Mouse (Mus musculus) midbrain, embryonic 11.5 days (tissue): ENCODE results near the gene Pmis2. TPM values are rescaled to one million over a fixed set of nuclear protein-coding genes. Genes with fewer than 3 reads are reported as not detected.
A peak's percentile ranks its signal among the peaks of the same experiment; 100 is the strongest.

Source experiments
- ATAC-seq: fragments of 200-750 bp; cut with Nextera tagmentation; 2 replicates; pipeline ENCODE4 v1.8.0; 2017; ENCODE audit warnings: moderate TSS enrichment, moderate library complexity; ENCODE audit not compliant: low FRiP score
- DNase-seq: peaks from one replicate; pipeline ENCODE4 v3.0.0; 2015; ENCODE audit warnings: low spot score; ENCODE audit errors: missing footprints
- H3K27ac ChIP-seq: fragments of 300-500 bp; sonication (generic); 2 replicates; pipeline ENCODE4 v1.5.1; 2014; ENCODE audit warnings: low read depth, low read length
- H3K27me3 ChIP-seq: fragments of 300-500 bp; sonication (generic); 2 replicates; pipeline ENCODE4 v1.6.1; 2014; ENCODE audit warnings: mild to moderate bottlenecking, low read length, moderate library complexity, mixed read lengths; ENCODE audit not compliant: control insufficient read depth, insufficient read depth
- H3K36me3 ChIP-seq: fragments of 300-500 bp; sonication (generic); 2 replicates; pipeline ENCODE4 v1.6.1; 2014; ENCODE audit warnings: mild to moderate bottlenecking, low read length, moderate library complexity, mixed read lengths; ENCODE audit not compliant: control insufficient read depth, insufficient read depth
- H3K4me1 ChIP-seq: fragments of 300-500 bp; sonication (generic); 2 replicates; pipeline ENCODE4 v1.6.1; 2014; ENCODE audit warnings: low read length; ENCODE audit not compliant: control insufficient read depth, insufficient read depth
- H3K4me2 ChIP-seq: fragments of 300-500 bp; sonication (generic); 2 replicates; pipeline ENCODE4 v1.6.1; 2014; ENCODE audit warnings: mild to moderate bottlenecking, moderate library complexity
- H3K4me3 ChIP-seq: fragments of 300-500 bp; sonication (generic); 2 replicates; pipeline ENCODE4 v1.5.1; 2014; ENCODE audit warnings: low read depth, low read length
- H3K9ac ChIP-seq: fragments of 300-500 bp; sonication (generic); 2 replicates; pipeline ENCODE4 v1.6.1; 2014; ENCODE audit warnings: low read length
- H3K9me3 ChIP-seq: fragments of 300-500 bp; sonication (generic); 2 replicates; pipeline ENCODE4 v1.6.1; 2016; ENCODE audit warnings: low read length; ENCODE audit not compliant: control insufficient read depth
- WGBS: fragments of 180-500 bp; shearing (Covaris S2); extraction: QIAGEN DNeasy Blood & Tissue Kit; methylation state at CpG from one replicate; pipeline ENCODE4 v1.1.7; 2014; 5-methylcytosine and 5-hydroxymethylcytosine counted together
- polyA plus RNA-seq: library from polyadenylated mRNA; unstranded; fragments of >200 nt; fragmentation: Nextera tagmentation; extraction: Ambion mirVana; gene quantifications from 2 replicates; pipeline ENCODE4 v1.2.1, GENCODE M21; 2014

The Pmis2 gene
- polyA plus RNA-seq, 1 experiment from 2014 or later, result not detected

DNA sequence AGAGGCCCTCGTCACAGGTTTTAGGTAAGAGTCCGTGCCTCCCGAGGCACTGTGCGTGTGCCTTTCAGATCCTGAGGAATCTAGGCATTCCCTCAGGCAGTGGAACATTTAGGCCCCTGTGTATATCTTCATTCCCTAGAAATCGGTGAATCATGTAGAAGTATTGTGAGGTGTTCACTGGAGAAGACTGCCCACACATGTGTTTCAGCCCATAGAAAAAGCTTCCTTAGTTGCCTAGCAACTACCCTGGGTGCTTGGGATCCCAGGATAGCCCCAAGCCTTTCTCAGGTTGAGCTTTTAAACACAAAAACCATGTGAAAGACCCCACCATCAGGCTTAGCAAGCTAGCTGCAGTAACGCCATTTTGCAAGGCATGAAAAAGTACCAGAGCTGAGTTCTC is 16.9 kb upstream of the Pmis2 start:
- Histone ChIP-seq H3K4me1 (no peaks in the 10 kb centered on the region), H3K9me3 (no peaks in the 10 kb centered on the region), H3K4me3 (no peak overlapping the region), H3K27me3 (peaks cover 5% of the 10 kb centered on the region), H3K4me2 (no peak overlapping the region), H3K27ac (no peak overlapping the region), H3K9ac (no peak overlapping the region), H3K36me3 (no peaks in the 10 kb centered on the region)
- DNase-seq, result no peak
- no peak for ATAC-seq
- 69% methylated on average over 6 of the region's 6 CpGs for WGBS

DNA sequence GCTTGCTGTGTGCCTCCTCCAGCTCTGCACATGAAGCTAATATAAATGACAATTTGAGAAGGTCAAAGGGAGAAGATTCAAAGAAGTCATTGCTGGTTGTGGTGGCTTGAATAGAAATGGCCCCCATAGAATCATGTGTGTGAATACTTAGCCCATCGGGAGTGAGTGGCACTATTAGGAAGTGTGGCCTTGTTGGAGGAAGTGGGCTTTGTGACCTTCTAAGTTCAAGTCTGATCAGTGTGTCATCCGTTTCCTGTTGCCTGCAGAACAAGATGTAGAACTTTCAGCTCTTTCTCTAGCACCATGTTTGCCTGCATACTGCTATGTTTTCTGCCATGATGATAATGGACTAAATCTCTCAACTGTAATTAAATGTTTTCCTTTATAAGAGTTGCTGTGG is 12.0 kb upstream of the Pmis2 start:
- H3K36me3 ChIP-seq, result no peaks in the 10 kb centered on the region
- H3K4me3 ChIP-seq, result no peak overlapping the region
- peaks cover 5% of the 10 kb centered on the region for H3K27me3 ChIP-seq
- DNase-seq, result no peak
- 80% methylated on average over 2 of the region's 2 CpGs for WGBS
- H3K9me3 ChIP-seq, result no peaks in the 10 kb centered on the region
- H3K9ac ChIP-seq, result no peak overlapping the region
- H3K4me1 ChIP-seq, result no peaks in the 10 kb centered on the region
- no peak for ATAC-seq
- H3K27ac ChIP-seq, result no peak overlapping the region
- H3K4me2 ChIP-seq, result no peak overlapping the region

DNA sequence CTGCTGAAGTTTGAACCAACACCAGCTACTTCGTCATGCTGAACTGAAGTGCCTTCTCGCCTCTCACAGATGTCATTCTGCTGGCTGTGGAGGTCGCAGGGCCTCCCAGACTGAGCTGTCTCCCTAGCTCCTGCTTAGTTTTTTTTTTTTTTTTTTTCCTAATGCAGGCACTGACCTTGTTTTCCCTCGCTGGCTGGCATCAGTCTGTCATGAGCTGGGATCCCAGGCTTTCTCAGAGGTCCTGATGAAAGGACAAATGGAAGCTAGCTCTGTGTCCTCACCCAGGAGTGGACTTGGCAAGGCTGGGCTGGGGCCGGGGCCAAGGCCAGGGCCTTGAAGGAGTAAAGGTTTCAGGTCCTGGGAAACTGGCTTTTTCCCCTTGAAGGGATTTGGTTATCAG is 10.5 kb upstream of the Pmis2 start:
- no peak overlapping the region for H3K4me3 ChIP-seq
- H3K27ac ChIP-seq, result no peak overlapping the region
- no peak overlapping the region for H3K4me2 ChIP-seq
- ATAC-seq, result no peak
- H3K27me3 ChIP-seq, result no peaks in the 10 kb centered on the region
- 73% methylated on average over 5 of the region's 5 CpGs for WGBS
- no peaks in the 10 kb centered on the region for H3K36me3 ChIP-seq
- H3K9me3 ChIP-seq, result no peaks in the 10 kb centered on the region
- H3K4me1 ChIP-seq, result no peaks in the 10 kb centered on the region
- H3K9ac ChIP-seq, result no peak overlapping the region
- DNase-seq, result no peak

DNA sequence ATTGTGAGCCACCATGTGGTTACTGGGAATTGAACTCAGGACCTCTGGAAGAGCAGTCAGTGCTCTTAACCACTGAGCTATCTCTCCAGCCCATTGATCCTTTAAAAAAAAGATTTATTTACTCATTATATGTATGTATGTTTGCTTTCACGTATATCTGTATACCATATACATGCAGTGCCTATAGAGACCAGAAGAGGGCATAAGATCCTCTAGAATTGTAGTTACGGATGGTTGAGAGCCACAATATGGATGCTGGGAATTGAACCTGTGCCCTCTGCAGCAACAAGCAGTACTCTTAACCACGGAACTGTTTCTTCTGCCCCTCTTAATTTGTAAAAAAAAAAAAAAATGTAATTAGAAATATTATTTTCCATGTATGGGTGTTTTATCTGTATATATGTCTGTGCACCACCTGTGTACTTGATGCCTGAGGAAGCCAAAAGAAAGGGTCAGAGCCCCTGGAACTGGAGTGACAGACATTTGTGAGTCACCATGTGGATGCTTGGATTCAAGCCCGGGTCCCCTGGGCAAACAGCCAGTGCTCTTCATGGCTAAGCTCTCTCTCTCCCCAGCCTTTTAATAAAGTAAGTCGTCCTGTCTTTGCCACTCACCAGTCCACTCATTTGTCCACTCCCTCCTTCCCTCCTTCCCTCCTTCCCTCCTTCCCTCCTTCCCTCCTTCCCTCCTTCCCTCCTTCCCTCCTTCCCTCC is 7.0 kb upstream of the Pmis2 start:
- no peak overlapping the region for H3K4me3 ChIP-seq
- H3K4me1 ChIP-seq, result no peaks in the 10 kb centered on the region
- no peak for ATAC-seq
- no peaks in the 10 kb centered on the region for H3K9me3 ChIP-seq
- WGBS, result 75% methylated on average over 5 of the region's 5 CpGs
- no peak overlapping the region for H3K4me2 ChIP-seq
- no peaks in the 10 kb centered on the region for H3K27me3 ChIP-seq
- no peak overlapping the region for H3K27ac ChIP-seq
- H3K9ac ChIP-seq, result no peak overlapping the region
- no peaks in the 10 kb centered on the region for H3K36me3 ChIP-seq
- no peak for DNase-seq

DNA sequence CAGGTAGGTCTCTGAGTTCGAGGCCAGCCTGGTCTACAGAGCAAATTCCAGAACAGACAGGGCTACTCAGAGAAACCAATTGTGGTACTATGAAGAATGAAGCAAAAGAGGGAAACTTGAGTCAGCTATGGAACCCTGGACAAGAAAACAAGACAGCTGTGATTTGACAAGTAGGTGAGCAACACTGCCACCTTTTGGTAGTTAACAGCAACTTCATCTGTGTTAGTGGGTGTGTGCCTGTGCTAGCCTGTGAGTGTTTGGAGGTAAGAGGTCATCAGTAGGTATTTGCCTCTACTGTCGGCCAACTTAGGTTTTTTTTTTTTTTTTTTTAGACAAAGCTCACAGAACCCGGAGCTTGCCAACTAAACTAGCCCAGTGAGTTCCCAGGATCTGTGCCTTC is 2.2 kb downstream of the Pmis2 start:
- H3K9ac ChIP-seq, result no peak overlapping the region
- ATAC-seq, result no peak
- H3K27me3 ChIP-seq, result no peaks in the 10 kb centered on the region
- H3K36me3 ChIP-seq, result no peaks in the 10 kb centered on the region
- H3K27ac ChIP-seq, result no peak overlapping the region
- no peak overlapping the region for H3K4me2 ChIP-seq
- no peak overlapping the region for H3K4me3 ChIP-seq
- no peaks in the 10 kb centered on the region for H3K9me3 ChIP-seq
- 51% methylated on average over 3 of the region's 3 CpGs for WGBS
- H3K4me1 ChIP-seq, result peaks cover 6% of the 10 kb centered on the region; the same call in 1 of the 2 replicates
- DNase-seq, result peak; percentile 84

DNA sequence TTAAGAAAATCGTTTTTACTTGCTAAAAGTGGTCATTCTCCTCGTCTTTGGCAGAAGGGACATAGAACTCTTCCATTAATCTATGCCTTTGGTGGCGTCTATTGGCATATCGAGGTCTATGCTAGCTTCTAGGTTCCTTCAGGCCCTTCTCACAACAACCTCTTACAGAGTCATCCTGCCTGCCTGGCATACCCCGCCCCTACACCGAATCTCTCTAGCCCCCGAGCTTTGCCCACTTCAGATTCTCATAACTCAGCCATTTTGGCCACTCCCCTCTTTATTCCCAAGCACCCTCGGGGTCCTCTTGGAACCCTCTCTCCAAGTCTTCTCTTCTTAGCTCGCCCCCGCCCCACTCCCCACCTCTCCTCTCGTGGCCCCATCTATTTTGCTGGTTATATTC is 6.1 kb downstream of the Pmis2 start:
- Histone ChIP-seq H3K9me3 (no peaks in the 10 kb centered on the region), H3K4me1 (peaks cover 6% of the 10 kb centered on the region; the same call in 1 of the 2 replicates), H3K27me3 (no peaks in the 10 kb centered on the region), H3K9ac (peak overlapping the region; percentile 54), H3K4me2 (peak overlapping the region; percentile 78), H3K36me3 (peaks cover 5% of the 10 kb centered on the region), H3K27ac (no peak overlapping the region), H3K4me3 (peak overlapping the region; percentile 57)
- no peak for DNase-seq
- WGBS, result 5% methylated on average over 11 of the region's 11 CpGs
- peak; percentile 45 for ATAC-seq

DNA sequence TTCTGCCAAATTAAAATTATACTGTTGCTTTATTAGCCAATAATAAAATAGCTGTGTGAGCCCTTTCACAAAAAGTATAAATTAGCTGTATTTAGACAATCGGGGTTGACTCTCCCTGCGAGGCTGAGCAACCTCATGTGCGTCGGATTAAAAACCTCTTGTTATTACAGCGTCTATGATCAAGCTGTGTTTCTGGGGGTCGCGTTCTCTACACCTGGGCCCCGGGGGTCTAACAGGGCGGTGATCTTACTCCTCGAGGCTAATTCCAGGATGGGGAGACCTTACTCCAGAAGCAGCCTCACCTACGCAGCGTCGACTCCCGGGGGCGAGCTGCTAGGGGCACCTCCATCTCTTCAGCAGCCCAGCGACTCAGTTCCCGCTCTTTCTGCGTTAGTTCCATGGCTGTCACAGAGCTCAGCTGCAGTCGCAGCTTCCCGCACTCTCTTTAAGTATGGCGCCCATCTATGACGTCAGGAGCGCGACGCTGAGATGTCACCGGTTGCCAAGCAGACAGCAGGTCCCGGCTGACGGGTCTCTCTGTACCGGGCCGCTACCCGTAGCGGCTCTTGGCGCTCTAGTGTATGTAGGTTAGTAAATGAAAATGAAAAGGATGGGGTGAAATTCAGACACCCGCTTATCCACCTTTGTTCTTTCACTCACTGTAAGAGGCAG is 6.7 kb downstream of the Pmis2 start, which contains the start of gene Haus5:
Gene Haus5 (minus strand): TSS at position 466 of the 672 bp plus-strand sequence.
- Histone ChIP-seq H3K4me1 (peaks cover 6% of the 10 kb centered on the region; the same call in 1 of the 2 replicates), H3K4me3 (peak within 1 kb of the TSS; percentile 57), H3K4me2 (peak within 1 kb of the TSS; percentile 78), H3K9ac (peak within 1 kb of the TSS; percentile 54), H3K27me3 (no peaks in the 10 kb centered on the region), H3K9me3 (no peaks in the 10 kb centered on the region), H3K27ac (no peak within 1 kb of the TSS), H3K36me3 (peaks cover 10% of the 10 kb centered on the region)
- DNase-seq (peak; percentile 99), ATAC-seq (peak; percentile 95)
- under 1% methylated on average over 34 of the region's 34 CpGs for WGBS

DNA sequence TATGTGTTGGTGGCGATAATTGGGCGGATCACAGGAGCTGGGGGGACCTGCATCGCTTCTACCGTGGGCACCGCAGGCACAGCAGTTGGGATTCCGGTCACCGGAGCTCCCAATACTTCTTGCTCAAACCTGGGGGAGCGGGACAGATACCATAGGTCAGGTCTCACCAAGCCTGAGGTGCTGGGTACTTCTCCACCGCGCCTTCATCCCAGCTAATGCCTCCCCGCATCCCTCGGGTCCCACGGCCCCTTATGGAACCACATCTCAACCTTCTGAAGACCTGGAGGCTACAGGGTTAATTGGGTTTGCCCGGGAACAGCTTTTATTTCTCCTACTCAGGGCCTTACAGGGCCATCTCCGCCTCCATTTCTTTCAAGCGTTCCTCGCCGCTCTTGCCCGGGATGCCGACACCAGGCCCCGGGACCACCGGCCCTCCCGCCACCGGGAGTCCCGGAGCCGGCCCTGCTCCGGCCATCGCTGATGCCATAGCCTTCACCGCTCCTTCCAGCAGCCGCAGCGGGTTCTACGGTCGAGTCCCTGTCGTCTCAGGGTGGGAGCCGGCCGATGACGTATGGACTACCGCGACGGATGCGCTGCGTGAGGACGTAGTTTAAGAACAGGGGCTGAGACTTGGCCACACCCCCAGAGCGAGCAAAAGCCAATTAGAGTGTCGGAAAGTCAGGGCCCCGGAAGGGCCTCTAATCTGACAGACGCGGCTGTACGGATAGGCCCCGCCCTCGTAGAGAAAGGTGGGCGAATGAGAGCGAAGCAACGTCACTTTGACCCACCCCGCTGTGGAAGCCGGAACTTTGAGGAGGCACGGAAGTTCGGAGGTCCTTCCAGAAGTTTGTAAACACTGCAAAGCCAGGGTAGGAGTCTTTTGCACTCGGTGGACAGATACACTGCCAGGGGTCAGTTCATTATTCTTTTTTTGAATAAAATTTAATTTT is 21.5 kb downstream of the Pmis2 start, which contains the start of gene Rbm42:
Gene Rbm42 (minus strand): TSS at position 727 of the 950 bp plus-strand sequence.
- WGBS, result 2% methylated on average over 59 of the region's 59 CpGs
- Histone ChIP-seq H3K9ac (peak within 1 kb of the TSS; percentile 93), H3K27ac (no peak within 1 kb of the TSS), H3K4me2 (peak within 1 kb of the TSS; percentile 95), H3K4me3 (peak within 1 kb of the TSS; percentile 89), H3K9me3 (no peaks in the 10 kb centered on the region), H3K4me1 (peaks cover 6% of the 10 kb centered on the region), H3K27me3 (no peaks in the 10 kb centered on the region), H3K36me3 (peaks cover 14% of the 10 kb centered on the region)
- ATAC-seq (peak; percentile 100), DNase-seq (peak; percentile 99)
